Mouse (Mus musculus): ENCODE data around the gene Olfr498. TPM values are rescaled to one million over a fixed set of nuclear protein-coding genes. Genes with fewer than 3 reads are reported as not detected.

Olfr498 gene
- polyA plus RNA-seq (2012; rRNA removed), result not detected in 2 replicates

- Histone ChIP-seq H3K4me1 (ENCODE audit: control insufficient read depth, insufficient read depth, low read length) (no peaks in the 10 kb centered on the region), H3K4me3 (replicated peaks; ENCODE audit: extremely low read depth, low read depth, low read length) (no peak within 1 kb of the TSS)
- WGBS, result 79% methylated on average over 1 of the region's 1 CpGs
- no peak for DNase-seq
- no peak for TF ChIP-seq CTCF (IDR thresholded peaks at IDR 0.05; ENCODE audit: insufficient read depth, low read length)
- TF ChIP-seq POLR2A (IDR thresholded peaks at IDR 0.05; ENCODE audit: borderline replicate concordance, extremely low read depth, low read depth, low read length), result no peak
Observed at GRCm38 (mm10) chr7:108465026-108465425, at the start of gene Olfr498. Olfr498 (plus strand) TSS chr7:108465326.

DNA sequence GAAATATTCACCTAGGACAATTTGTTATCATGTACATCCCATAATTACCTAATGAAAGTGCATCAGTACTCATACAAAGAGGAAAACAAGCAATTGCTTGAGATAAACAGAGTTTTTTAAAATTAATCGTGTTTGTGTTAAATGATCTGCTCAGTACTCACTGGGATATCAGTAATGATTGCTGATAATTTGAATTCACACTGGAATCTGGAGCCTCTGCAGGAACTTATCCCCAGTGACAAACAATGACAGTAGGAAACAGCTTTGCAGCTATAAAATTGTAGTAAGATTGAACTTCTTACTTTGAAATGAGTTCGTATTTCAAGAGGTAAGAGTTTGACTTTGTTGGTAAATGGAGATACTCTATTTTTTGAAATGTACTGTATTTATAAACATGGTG lies 45.0 kb upstream of the Olfr498 start, which contains the start of gene Olfr497:
Olfr497 (plus strand) TSS at position 301 of the 400 bp plus-strand sequence.
- H3K4me3 ChIP-seq (replicated peaks; ENCODE audit: extremely low read depth, low read depth, low read length), result no peak within 1 kb of the TSS
- 67% methylated on average over 2 of the region's 2 CpGs for WGBS
- no peak for TF ChIP-seq CTCF (IDR thresholded peaks at IDR 0.05; ENCODE audit: insufficient read depth, low read length)
- no peak for TF ChIP-seq POLR2A (IDR thresholded peaks at IDR 0.05; ENCODE audit: borderline replicate concordance, extremely low read depth, low read depth, low read length)
- no peak for DNase-seq
- H3K4me1 ChIP-seq (ENCODE audit: control insufficient read depth, insufficient read depth, low read length), result no peaks in the 10 kb centered on the region

Other genes starting within 250 kb of the Olfr498 start
- not detected in 2 replicates for gene Olfr488, start 207.0 kb upstream of the Olfr498 start, polyA plus RNA-seq (2012; rRNA removed)
- gene Olfr490, start 176.4 kb upstream of the Olfr498 start, polyA plus RNA-seq (2012; rRNA removed), result not detected in 2 replicates
- gene Olfr491, start 151.9 kb upstream of the Olfr498 start, polyA plus RNA-seq (2012; rRNA removed), result not detected in 2 replicates
- not detected in 2 replicates for gene Olfr492, start 141.7 kb upstream of the Olfr498 start, polyA plus RNA-seq (2012; rRNA removed)
- not detected in 2 replicates for gene Olfr493, start 118.3 kb upstream of the Olfr498 start, polyA plus RNA-seq (2012; rRNA removed)
- gene Olfr494, start 100.0 kb upstream of the Olfr498 start, polyA plus RNA-seq (2012; rRNA removed), result not detected in 2 replicates
- gene Olfr495, start 72.2 kb upstream of the Olfr498 start, polyA plus RNA-seq (2012; rRNA removed), result not detected in 2 replicates
- gene Olfr497, start 44.9 kb upstream of the Olfr498 start, polyA plus RNA-seq (2012; rRNA removed), result not detected in 2 replicates
- not detected in 2 replicates for gene Olfr502, start 59.7 kb downstream of the Olfr498 start, polyA plus RNA-seq (2012; rRNA removed)
- gene Olfr503, start 79.2 kb downstream of the Olfr498 start, polyA plus RNA-seq (2012; rRNA removed), result not detected in 2 replicates
- not detected in 2 replicates for gene Olfr504, start 100.5 kb downstream of the Olfr498 start, polyA plus RNA-seq (2012; rRNA removed)
- not detected in 2 replicates for gene Olfr506, start 145.5 kb downstream of the Olfr498 start, polyA plus RNA-seq (2012; rRNA removed)
- not detected in 2 replicates for gene Olfr507, start 156.5 kb downstream of the Olfr498 start, polyA plus RNA-seq (2012; rRNA removed)
- gene Olfr508, start 164.7 kb downstream of the Olfr498 start, polyA plus RNA-seq (2012; rRNA removed), result not detected in 2 replicates
- gene Olfr509, start 186.6 kb downstream of the Olfr498 start, polyA plus RNA-seq (2012; rRNA removed), result not detected in 2 replicates
- gene Olfr510, start 201.1 kb downstream of the Olfr498 start, polyA plus RNA-seq (2012; rRNA removed), result not detected in 2 replicates
- gene Olfr512, start 248.0 kb downstream of the Olfr498 start, polyA plus RNA-seq (2012; rRNA removed), result not detected in 2 replicates

All from lung, adult 2 months (tissue).